Mouse (Mus musculus) stomach, postnatal 0 days (tissue): Measurements from ENCODE around the gene Clcc1. TPM values are rescaled to one million over a fixed set of nuclear protein-coding genes. Genes with fewer than 3 reads are reported as not detected.

Experiments used
- ATAC-seq: fragments of 200-750 bp; cut with Nextera tagmentation; 2 replicates; pipeline ENCODE4 v1.8.0; 2017; ENCODE audit not compliant: low FRiP score, low TSS enrichment
- DNase-seq: peaks from one replicate; pipeline ENCODE4 v3.0.0-alpha.2; 2016; ENCODE audit warnings: low spot score
- H3K27ac ChIP-seq: fragments of 300-500 bp; sonication (generic); replicated peaks from 2 replicates; pipeline ENCODE4 v1.5.1; 2014; ENCODE audit warnings: mild to moderate bottlenecking, control low read depth
- H3K27me3 ChIP-seq: fragments of 300-500 bp; sonication (generic); 2 replicates; pipeline ENCODE4 v1.6.1; 2014; ENCODE audit warnings: low read length; ENCODE audit not compliant: control insufficient read depth, insufficient read depth
- H3K36me3 ChIP-seq: fragments of 300-500 bp; sonication (generic); 2 replicates; pipeline ENCODE4 v1.6.1; 2014; ENCODE audit warnings: low read length, mixed read lengths; ENCODE audit not compliant: control insufficient read depth, insufficient read depth
- H3K4me1 ChIP-seq: fragments of 300-500 bp; sonication (generic); replicated peaks from 2 replicates; pipeline ENCODE4 v1.6.1; 2014; ENCODE audit warnings: antibody characterized with exemption; ENCODE audit not compliant: control insufficient read depth, insufficient read depth
- H3K4me2 ChIP-seq: fragments of 300-500 bp; sonication (generic); replicated peaks from 2 replicates; pipeline ENCODE4 v1.6.1; 2014; ENCODE audit warnings: low read depth, mild to moderate bottlenecking, control low read depth, moderate library complexity
- H3K4me3 ChIP-seq: fragments of 300-500 bp; sonication (generic); 2 replicates; pipeline ENCODE4 v1.5.1; 2014; ENCODE audit warnings: low read depth, low read length, control low read depth
- H3K9ac ChIP-seq: fragments of 300-500 bp; sonication (generic); 2 replicates; pipeline ENCODE4 v1.6.1; 2014; ENCODE audit warnings: mild to moderate bottlenecking, low read length, control low read depth, mixed read lengths
- H3K9me3 ChIP-seq: fragments of 300-500 bp; sonication (generic); 2 replicates; pipeline ENCODE4 v1.6.1; 2016; ENCODE audit warnings: low read length; ENCODE audit not compliant: control insufficient read depth
- CTCF ChIP-seq: IDR thresholded peaks from 2 replicates; pipeline ENCODE4 v1.5.1; 2016; ENCODE audit warnings: antibody characterized with exemption, low read depth, mild to moderate bottlenecking, moderate library complexity
- EP300 ChIP-seq: optimal IDR thresholded peaks from 2 replicates; pipeline ENCODE3; 2016; ENCODE audit warnings: antibody characterized with exemption
- WGBS: fragments of 180-500 bp; shearing (Covaris S2); extraction: QIAGEN DNeasy Blood & Tissue Kit; methylation state at CpG from one replicate; pipeline ENCODE4 v1.1.7; 2014; 5-methylcytosine and 5-hydroxymethylcytosine counted together
- polyA plus RNA-seq: library from polyadenylated mRNA; unstranded; fragments of >200 nt; fragmentation: Nextera tagmentation; extraction: Ambion mirVana; gene quantifications from 2 replicates; pipeline ENCODE4 v1.2.1, GENCODE M21; 2015

Clcc1 gene
- polyA plus RNA-seq, 1 experiment from 2014 or later = 60.9 TPM

- Histone ChIP-seq H3K4me1 (no peaks in the 10 kb centered on the region), H3K27me3 (no peaks in the 10 kb centered on the region), H3K9me3 (no peaks in the 10 kb centered on the region), H3K27ac (no peak overlapping the region), H3K9ac (no peak overlapping the region), H3K36me3 (peaks cover 16% of the 10 kb centered on the region; the same call in 1 of the 2 replicates), H3K4me2 (no peak overlapping the region), H3K4me3 (no peak overlapping the region)
- no peak for TF ChIP-seq CTCF
- TF ChIP-seq EP300 = no peak
- ATAC-seq (no peak), DNase-seq (no peak)
- WGBS = 68% methylated on average over 8 of the region's 8 CpGs
These were observed 35.7 kb downstream of the Clcc1 start for GRCm38 (mm10) chr3:108689446-108689845.

GRCm38 (mm10) chr3:108689979-108690378, 36.3 kb downstream of the Clcc1 start:
- Histone ChIP-seq H3K4me1 (no peaks in the 10 kb centered on the region), H3K4me2 (no peak overlapping the region), H3K27me3 (no peaks in the 10 kb centered on the region), H3K9ac (no peak overlapping the region), H3K4me3 (no peak overlapping the region), H3K9me3 (no peaks in the 10 kb centered on the region), H3K36me3 (peaks cover 16% of the 10 kb centered on the region; the same call in 1 of the 2 replicates), H3K27ac (no peak overlapping the region)
- 58% methylated on average over 4 of the region's 4 CpGs for WGBS
- no peak for TF ChIP-seq EP300
- no peak for ATAC-seq
- DNase-seq = no peak

GRCm38 (mm10) chr3:108694321-108694720, 40.6 kb downstream of the Clcc1 start:
- Histone ChIP-seq H3K9ac (no peak overlapping the region), H3K27ac (no peak overlapping the region), H3K4me1 (no peaks in the 10 kb centered on the region), H3K4me2 (no peak overlapping the region), H3K9me3 (no peaks in the 10 kb centered on the region), H3K27me3 (no peaks in the 10 kb centered on the region), H3K36me3 (peaks cover 7% of the 10 kb centered on the region; the same call in 1 of the 2 replicates), H3K4me3 (no peak overlapping the region)
- peak; percentile 38; the same call in 1 of the 2 replicates for ATAC-seq
- DNase-seq = no peak
- 60% methylated on average over 9 of the region's 9 CpGs for WGBS
- TF ChIP-seq CTCF (no peak), EP300 (no peak)

GRCm38 (mm10) chr3:108698662-108699061, 44.9 kb downstream of the Clcc1 start:
- WGBS = 94% methylated on average over 8 of the region's 8 CpGs
- ATAC-seq (no peak), DNase-seq (no peak)
- H3K4me1 ChIP-seq = no peaks in the 10 kb centered on the region
- no peaks in the 10 kb centered on the region for H3K9me3 ChIP-seq
- TF ChIP-seq EP300 (no peak), CTCF (no peak)
- no peak overlapping the region for H3K4me2 ChIP-seq
- no peak overlapping the region for H3K27ac ChIP-seq
- H3K9ac ChIP-seq = no peak overlapping the region
- no peaks in the 10 kb centered on the region for H3K27me3 ChIP-seq
- H3K36me3 ChIP-seq = peaks cover 17% of the 10 kb centered on the region; the same call in 1 of the 2 replicates
- H3K4me3 ChIP-seq = no peak overlapping the region

GRCm38 (mm10) chr3:108699786-108700185, 46.1 kb downstream of the Clcc1 start:
- Histone ChIP-seq H3K36me3 (peaks cover 17% of the 10 kb centered on the region; the same call in 1 of the 2 replicates), H3K9me3 (no peaks in the 10 kb centered on the region), H3K9ac (no peak overlapping the region), H3K4me3 (no peak overlapping the region), H3K27me3 (no peaks in the 10 kb centered on the region), H3K4me2 (no peak overlapping the region), H3K27ac (no peak overlapping the region), H3K4me1 (no peaks in the 10 kb centered on the region)
- WGBS = 80% methylated on average over 4 of the region's 4 CpGs
- DNase-seq (no peak), ATAC-seq (no peak)
- no peak for TF ChIP-seq EP300
- no peak for TF ChIP-seq CTCF

- WGBS = 78% methylated on average over 1 of the region's 1 CpGs
These were observed 47.5 kb downstream of the Clcc1 start for GRCm38 (mm10) chr3:108701256-108701655.

More at GRCm38 (mm10) chr3:108701256-108701655, 47.5 kb downstream of the Clcc1 start:
- TF ChIP-seq EP300 (no peak), CTCF (peak; percentile 77)
- no peak for DNase-seq
- Histone ChIP-seq H3K4me2 (no peak overlapping the region), H3K4me3 (no peak overlapping the region), H3K9me3 (no peaks in the 10 kb centered on the region), H3K36me3 (peaks cover 15% of the 10 kb centered on the region; the same call in 1 of the 2 replicates), H3K27ac (no peak overlapping the region), H3K9ac (no peak overlapping the region), H3K27me3 (no peaks in the 10 kb centered on the region), H3K4me1 (no peaks in the 10 kb centered on the region)
- ATAC-seq = no peak
